Mouse (Mus musculus): ENCODE data around the gene Pgrmc1. TPM values are rescaled to one million over a fixed set of nuclear protein-coding genes. Genes with fewer than 3 reads are reported as not detected.
"Not testable (repeated sequence)": the region's sequence is repeated elsewhere in the genome, so short reads cannot be mapped to it uniquely, and the experiment has no call there.

Gene Pgrmc1
- polyA plus RNA-seq, 1 experiment = 76.8 TPM

DNA sequence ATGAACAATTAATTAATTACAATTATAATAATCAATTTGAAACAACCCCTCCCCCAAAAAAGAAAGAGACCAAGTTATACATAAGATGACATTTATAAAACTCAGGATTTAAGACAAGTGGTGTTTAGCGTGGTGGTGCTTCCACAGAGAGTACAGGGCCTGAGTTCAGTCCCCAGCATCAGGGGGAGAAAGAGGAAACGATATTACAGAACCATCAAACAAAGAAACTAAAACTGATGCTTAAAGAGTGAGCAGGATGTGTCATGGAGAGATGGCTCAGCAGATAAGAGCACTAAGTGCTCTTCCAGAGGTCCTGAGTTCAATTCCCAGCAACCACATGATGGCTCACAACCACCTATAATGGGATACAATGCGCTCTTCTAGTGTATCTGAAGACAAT, 45.3 kb upstream of the Pgrmc1 start:
- Histone ChIP-seq H3K36me3 (ENCODE audit: control insufficient read depth, insufficient read depth) (no peaks in the 10 kb centered on the region), H3ac (ENCODE audit: control insufficient read depth, insufficient read length, low read depth) (no peak overlapping the region), H3K4me3 (ENCODE audit: insufficient read depth, poor library complexity, severe bottlenecking) (no peak overlapping the region), H3K27me3 (ENCODE audit: control insufficient read depth, insufficient read depth, insufficient read length) (no peaks in the 10 kb centered on the region), H3K79me2 (ENCODE audit: control insufficient read depth, insufficient read depth) (no peaks in the 10 kb centered on the region), H3K79me3 (ENCODE audit: low read depth) (no peaks in the 10 kb centered on the region)
- TF ChIP-seq USF1 (IDR thresholded peaks at IDR 0.05; ENCODE audit: low read depth) = no peak
- TF ChIP-seq MAX (IDR thresholded peaks at IDR 0.05) = no peak
- TF ChIP-seq CTCF (IDR thresholded peaks at IDR 0.05; ENCODE audit: control insufficient read depth, insufficient read depth, insufficient read length) = no peak
- no peak for TF ChIP-seq CEBPB (IDR thresholded peaks at IDR 0.05; ENCODE audit: low read depth)
- no peak for TF ChIP-seq MYOG (IDR thresholded peaks at IDR 0.05; ENCODE audit: control insufficient read depth, extremely low read depth, insufficient read length)
- TF ChIP-seq FOSL1 (IDR thresholded peaks at IDR 0.05; ENCODE audit: insufficient read depth, low read length, poor library complexity, severe bottlenecking) = no peak
- TF ChIP-seq MYOD1 (IDR thresholded peaks at IDR 0.05; ENCODE audit: control insufficient read depth, insufficient read length, low read depth) = no peak

DNA sequence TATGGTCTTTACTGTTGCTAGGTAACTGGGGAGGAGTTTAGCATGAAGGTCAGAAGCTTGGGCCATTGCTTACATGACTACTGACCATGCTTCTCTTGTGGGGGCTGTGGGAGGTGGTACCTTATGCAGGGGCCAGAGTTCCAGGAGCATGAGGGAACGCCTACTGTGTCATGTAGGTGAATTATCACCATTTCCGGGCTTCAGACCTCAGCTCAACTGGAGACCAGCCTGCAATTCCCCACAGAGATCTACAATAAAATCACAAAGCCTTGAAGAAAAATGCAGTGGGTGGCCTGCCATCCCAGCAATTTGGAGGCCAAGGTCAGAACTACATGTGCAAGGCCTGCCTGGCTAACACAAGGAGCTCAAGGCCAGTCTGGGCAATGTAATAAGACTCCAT, 42.8 kb upstream of the Pgrmc1 start:
- not testable (repeated sequence) for H3ac ChIP-seq (ENCODE audit: control insufficient read depth, insufficient read length, low read depth); H3K79me2 ChIP-seq (ENCODE audit: control insufficient read depth, insufficient read depth); H3K27me3 ChIP-seq (ENCODE audit: control insufficient read depth, insufficient read depth, insufficient read length); H3K4me3 ChIP-seq (ENCODE audit: insufficient read depth, poor library complexity, severe bottlenecking); H3K79me3 ChIP-seq (ENCODE audit: low read depth); H3K36me3 ChIP-seq (ENCODE audit: control insufficient read depth, insufficient read depth)

DNA sequence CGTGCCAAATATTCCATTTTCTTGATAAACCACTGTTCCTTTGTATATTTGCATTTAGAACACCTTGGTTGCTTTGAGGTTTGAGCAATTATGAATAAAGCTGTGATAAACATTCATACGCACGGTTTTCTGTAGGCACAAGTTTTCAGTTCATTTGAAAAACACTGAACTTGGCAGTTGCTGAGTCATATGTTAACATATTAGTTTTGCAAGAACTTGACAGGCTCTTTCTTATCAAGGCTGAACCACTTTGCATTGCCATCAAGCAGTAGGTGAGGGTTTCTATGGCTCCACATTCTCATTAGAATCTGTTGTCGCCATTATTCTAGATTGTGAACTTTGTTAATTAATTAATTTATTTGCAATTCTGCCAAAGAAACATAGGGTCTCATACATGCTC, 37.8 kb upstream of the Pgrmc1 start:
- Histone ChIP-seq H3K4me3 (ENCODE audit: insufficient read depth, poor library complexity, severe bottlenecking) (no peak overlapping the region), H3K79me2 (ENCODE audit: control insufficient read depth, insufficient read depth) (no peaks in the 10 kb centered on the region), H3ac (ENCODE audit: control insufficient read depth, insufficient read length, low read depth) (no peak overlapping the region), H3K27me3 (ENCODE audit: control insufficient read depth, insufficient read depth, insufficient read length) (no peaks in the 10 kb centered on the region), H3K36me3 (ENCODE audit: control insufficient read depth, insufficient read depth) (no peaks in the 10 kb centered on the region), H3K79me3 (ENCODE audit: low read depth) (no peaks in the 10 kb centered on the region)
- TF ChIP-seq MYOD1 (IDR thresholded peaks at IDR 0.05; ENCODE audit: control insufficient read depth, insufficient read length, low read depth) (no peak), USF1 (IDR thresholded peaks at IDR 0.05; ENCODE audit: low read depth) (no peak), MYOG (IDR thresholded peaks at IDR 0.05; ENCODE audit: control insufficient read depth, extremely low read depth, insufficient read length) (no peak), CTCF (IDR thresholded peaks at IDR 0.05; ENCODE audit: control insufficient read depth, insufficient read depth, insufficient read length) (no peak), FOSL1 (IDR thresholded peaks at IDR 0.05; ENCODE audit: insufficient read depth, low read length, poor library complexity, severe bottlenecking) (no peak), CEBPB (IDR thresholded peaks at IDR 0.05; ENCODE audit: low read depth) (no peak), MAX (IDR thresholded peaks at IDR 0.05) (no peak)

DNA sequence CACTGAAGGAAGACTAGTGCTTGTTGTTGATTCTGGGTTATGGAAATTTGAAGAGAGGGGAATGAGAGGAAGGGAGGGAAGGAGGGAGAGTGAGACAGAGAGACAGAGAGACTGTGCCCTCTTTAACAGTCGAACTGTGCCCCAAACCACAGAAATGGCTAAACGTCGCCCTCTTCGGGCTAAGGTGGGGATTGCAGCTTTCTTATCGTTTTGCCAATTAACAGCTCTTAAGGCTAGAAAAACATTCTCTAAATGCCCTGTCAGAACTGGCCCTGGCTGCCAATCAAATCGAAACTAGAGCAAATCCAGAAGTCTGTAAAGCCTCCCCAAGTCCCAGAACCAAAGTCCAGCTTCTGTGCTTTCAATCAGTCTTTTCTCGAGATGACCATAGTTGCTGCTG, 36.4 kb upstream of the Pgrmc1 start:
- H3ac ChIP-seq (ENCODE audit: control insufficient read depth, insufficient read length, low read depth) = no peak overlapping the region
- H3K36me3 ChIP-seq (ENCODE audit: control insufficient read depth, insufficient read depth) = no peaks in the 10 kb centered on the region
- TF ChIP-seq MAX (IDR thresholded peaks at IDR 0.05) = no peak
- no peak for TF ChIP-seq CEBPB (IDR thresholded peaks at IDR 0.05; ENCODE audit: low read depth)
- no peak for TF ChIP-seq USF1 (IDR thresholded peaks at IDR 0.05; ENCODE audit: low read depth)
- TF ChIP-seq MYOG (IDR thresholded peaks at IDR 0.05; ENCODE audit: control insufficient read depth, extremely low read depth, insufficient read length) = no peak
- TF ChIP-seq FOSL1 (IDR thresholded peaks at IDR 0.05; ENCODE audit: insufficient read depth, low read length, poor library complexity, severe bottlenecking) = no peak
- no peak for TF ChIP-seq MYOD1 (IDR thresholded peaks at IDR 0.05; ENCODE audit: control insufficient read depth, insufficient read length, low read depth)
- no peak for TF ChIP-seq CTCF (IDR thresholded peaks at IDR 0.05; ENCODE audit: control insufficient read depth, insufficient read depth, insufficient read length)
- no peaks in the 10 kb centered on the region for H3K27me3 ChIP-seq (ENCODE audit: control insufficient read depth, insufficient read depth, insufficient read length)
- no peak overlapping the region for H3K4me3 ChIP-seq (ENCODE audit: insufficient read depth, poor library complexity, severe bottlenecking)
- H3K79me2 ChIP-seq (ENCODE audit: control insufficient read depth, insufficient read depth) = no peaks in the 10 kb centered on the region
- no peaks in the 10 kb centered on the region for H3K79me3 ChIP-seq (ENCODE audit: low read depth)

DNA sequence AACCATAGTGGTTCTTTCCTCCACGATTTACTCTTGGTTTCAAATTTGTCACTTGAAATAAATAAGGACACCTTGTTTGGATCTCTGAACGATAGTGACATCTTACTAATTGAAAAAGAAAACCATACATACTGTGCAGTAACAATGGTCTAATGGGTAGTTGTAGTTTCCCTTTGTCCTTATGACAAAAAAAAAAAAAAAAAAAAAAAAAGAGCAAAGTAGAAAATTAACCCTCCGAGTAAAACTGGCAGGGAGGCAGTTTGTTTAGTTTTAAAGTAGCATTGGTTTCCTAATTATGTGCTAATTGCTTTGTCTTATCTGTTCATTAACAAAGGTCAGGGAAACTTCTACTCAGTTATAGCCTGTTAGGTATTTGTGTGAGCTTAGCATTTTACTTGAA, 35.9 kb upstream of the Pgrmc1 start:
- no peaks in the 10 kb centered on the region for H3K36me3 ChIP-seq (ENCODE audit: control insufficient read depth, insufficient read depth)
- TF ChIP-seq MAX (IDR thresholded peaks at IDR 0.05) (no peak), CTCF (IDR thresholded peaks at IDR 0.05; ENCODE audit: control insufficient read depth, insufficient read depth, insufficient read length) (no peak), CEBPB (IDR thresholded peaks at IDR 0.05; ENCODE audit: low read depth) (no peak), USF1 (IDR thresholded peaks at IDR 0.05; ENCODE audit: low read depth) (no peak), FOSL1 (IDR thresholded peaks at IDR 0.05; ENCODE audit: insufficient read depth, low read length, poor library complexity, severe bottlenecking) (no peak), MYOD1 (IDR thresholded peaks at IDR 0.05; ENCODE audit: control insufficient read depth, insufficient read length, low read depth) (no peak), MYOG (IDR thresholded peaks at IDR 0.05; ENCODE audit: control insufficient read depth, extremely low read depth, insufficient read length) (no peak)

DNA sequence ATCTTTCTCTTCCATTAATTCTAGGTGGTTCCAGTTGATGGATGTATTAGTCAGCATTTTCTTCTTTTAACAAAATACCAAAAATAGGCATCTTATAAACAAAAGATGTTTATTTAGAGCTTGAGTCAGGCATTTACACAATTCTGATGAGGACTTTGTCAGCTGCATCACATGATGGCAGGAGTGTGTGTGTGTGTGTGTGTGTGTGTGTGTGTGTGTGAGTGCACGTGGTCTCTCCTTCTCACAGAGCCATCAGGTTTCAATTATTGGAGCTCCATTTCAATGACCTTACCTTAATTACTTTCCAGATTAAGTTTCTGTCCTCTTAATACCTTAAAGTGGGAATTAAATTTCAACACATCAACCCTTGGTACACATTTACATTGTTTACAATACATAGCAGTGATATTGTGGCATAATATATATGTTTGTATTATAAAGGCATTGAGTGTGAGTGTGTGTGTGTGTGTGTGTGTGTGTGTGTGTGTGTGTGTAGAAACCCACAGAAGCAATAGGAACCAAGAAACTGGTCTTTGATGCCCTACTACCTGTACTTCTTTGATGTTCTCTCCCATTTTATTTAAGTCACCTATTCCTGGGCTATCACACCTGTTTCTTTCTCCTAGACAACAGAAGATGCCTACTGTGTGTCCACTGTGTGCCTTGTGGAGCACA, 11.2 kb upstream of the Pgrmc1 start:
- Histone ChIP-seq H3K79me3 (ENCODE audit: low read depth) (no peaks in the 10 kb centered on the region), H3K36me3 (ENCODE audit: control insufficient read depth, insufficient read depth) (no peaks in the 10 kb centered on the region), H3ac (ENCODE audit: control insufficient read depth, insufficient read length, low read depth) (no peak overlapping the region), H3K79me2 (ENCODE audit: control insufficient read depth, insufficient read depth) (no peaks in the 10 kb centered on the region), H3K27me3 (ENCODE audit: control insufficient read depth, insufficient read depth, insufficient read length) (no peaks in the 10 kb centered on the region), H3K4me3 (ENCODE audit: insufficient read depth, poor library complexity, severe bottlenecking) (no peak overlapping the region)
- TF ChIP-seq CTCF (IDR thresholded peaks at IDR 0.05; ENCODE audit: control insufficient read depth, insufficient read depth, insufficient read length) (no peak), FOSL1 (IDR thresholded peaks at IDR 0.05; ENCODE audit: insufficient read depth, low read length, poor library complexity, severe bottlenecking) (no peak), MAX (IDR thresholded peaks at IDR 0.05) (no peak), MYOD1 (IDR thresholded peaks at IDR 0.05; ENCODE audit: control insufficient read depth, insufficient read length, low read depth) (no peak), CEBPB (IDR thresholded peaks at IDR 0.05; ENCODE audit: low read depth) (no peak), USF1 (IDR thresholded peaks at IDR 0.05; ENCODE audit: low read depth) (no peak), MYOG (IDR thresholded peaks at IDR 0.05; ENCODE audit: control insufficient read depth, extremely low read depth, insufficient read length) (no peak)

More for the DNA sequence above, 35.9 kb upstream of the Pgrmc1 start:
- H3K4me3 ChIP-seq (ENCODE audit: insufficient read depth, poor library complexity, severe bottlenecking) = no peak overlapping the region
- H3K79me3 ChIP-seq (ENCODE audit: low read depth) = no peaks in the 10 kb centered on the region
- H3K27me3 ChIP-seq (ENCODE audit: control insufficient read depth, insufficient read depth, insufficient read length) = no peaks in the 10 kb centered on the region
- H3K79me2 ChIP-seq (ENCODE audit: control insufficient read depth, insufficient read depth) = no peaks in the 10 kb centered on the region
- no peak overlapping the region for H3ac ChIP-seq (ENCODE audit: control insufficient read depth, insufficient read length, low read depth)

All from C2C12 (cell line).